Mouse (Mus musculus) testis, adult 2 months (tissue): ENCODE results near the gene Dync1li2.

Source experiments
- CTCF ChIP-seq: fragments of 200-500 bp; IDR thresholded peaks from 2 replicates; pipeline ENCODE4 v1.5.1; 2012; ENCODE audit warnings: low read depth, mild to moderate bottlenecking, inconsistent platforms, low read length, moderate library complexity; ENCODE audit not compliant: control insufficient read depth, insufficient read depth, insufficient replicate concordance
- POLR2A ChIP-seq: fragments of 200-500 bp; IDR thresholded peaks from 2 replicates; pipeline ENCODE4 v1.6.1; 2012; ENCODE audit warnings: low read depth, mild to moderate bottlenecking, inconsistent platforms, low read length, moderate library complexity; ENCODE audit not compliant: control insufficient read depth

- TF ChIP-seq CTCF = no peak
- TF ChIP-seq POLR2A = no peak
Observed at GRCm38 (mm10) chr8:104387980-104388379, 54.9 kb downstream of the Dync1li2 start.
